Mouse (Mus musculus) midbrain, embryonic 14.5 days (tissue): ENCODE measurements around the gene Gm8947. TPM values are rescaled to one million over a fixed set of nuclear protein-coding genes. Genes with fewer than 3 reads are reported as not detected.
A peak's percentile ranks its signal among the peaks of the same experiment; 100 is the strongest.
"Not testable (repeated sequence)": the region's sequence is repeated elsewhere in the genome, so short reads cannot be mapped to it uniquely, and the experiment has no call there.

ENCODE experiments used
- ATAC-seq: fragments of 200-750 bp; cut with Nextera tagmentation; 2 replicates; pipeline ENCODE4 v1.8.0; 2017; ENCODE audit warnings: moderate number of reproducible peaks, moderate library complexity; ENCODE audit not compliant: low FRiP score, low TSS enrichment
- DNase-seq: peaks from one replicate; pipeline ENCODE4 v3.0.0-alpha.2; 2015
- H3K27ac ChIP-seq: fragments of 300-500 bp; sonication (generic); replicated peaks from 2 replicates; pipeline ENCODE4 v1.5.1; 2014; ENCODE audit warnings: mild to moderate bottlenecking, low read depth, low read length, moderate library complexity
- H3K27me3 ChIP-seq: fragments of 300-500 bp; sonication (generic); 2 replicates; pipeline ENCODE4 v1.6.1; 2014; ENCODE audit warnings: low read length, control low read depth, mixed read lengths; ENCODE audit not compliant: control insufficient read depth, insufficient read depth
- H3K36me3 ChIP-seq: fragments of 300-500 bp; sonication (generic); 2 replicates; pipeline ENCODE4 v1.6.1; 2014; ENCODE audit warnings: low read length, control low read depth; ENCODE audit not compliant: control insufficient read depth, insufficient read depth
- H3K4me1 ChIP-seq: fragments of 300-500 bp; sonication (generic); 2 replicates; pipeline ENCODE4 v1.6.1; 2014; ENCODE audit warnings: mild to moderate bottlenecking, antibody characterized with exemption, low read length, control low read depth; ENCODE audit not compliant: control insufficient read depth, insufficient read depth
- H3K4me2 ChIP-seq: fragments of 300-500 bp; sonication (generic); 2 replicates; pipeline ENCODE4 v1.6.1; 2014; ENCODE audit warnings: mild to moderate bottlenecking, low read length, moderate library complexity
- H3K4me3 ChIP-seq: fragments of 300-500 bp; sonication (generic); replicated peaks from 2 replicates; pipeline ENCODE4 v1.5.1; 2014; ENCODE audit warnings: low read depth, low read length
- H3K9ac ChIP-seq: fragments of 300-500 bp; sonication (generic); replicated peaks from 2 replicates; pipeline ENCODE4 v1.6.1; 2014; ENCODE audit warnings: mild to moderate bottlenecking, low read length, moderate library complexity
- H3K9me3 ChIP-seq: fragments of 300-500 bp; sonication (generic); 2 replicates; pipeline ENCODE4 v1.6.1; 2016; ENCODE audit warnings: low read length, control low read depth, mixed read lengths; ENCODE audit not compliant: control insufficient read depth
- WGBS: fragments of 180-500 bp; shearing (Covaris S2); extraction: QIAGEN DNeasy Blood & Tissue Kit; methylation state at CpG from one replicate; pipeline ENCODE4 v1.1.7; 2014; 5-methylcytosine and 5-hydroxymethylcytosine counted together
- polyA plus RNA-seq: library from polyadenylated mRNA; unstranded; fragments of >200 nt; fragmentation: Nextera tagmentation; extraction: Ambion mirVana; gene quantifications from 2 replicates; pipeline ENCODE4 v1.2.1, GENCODE M21; 2014

Gm8947 gene
- polyA plus RNA-seq, 1 experiment from 2014 or later = not detected

DNA sequence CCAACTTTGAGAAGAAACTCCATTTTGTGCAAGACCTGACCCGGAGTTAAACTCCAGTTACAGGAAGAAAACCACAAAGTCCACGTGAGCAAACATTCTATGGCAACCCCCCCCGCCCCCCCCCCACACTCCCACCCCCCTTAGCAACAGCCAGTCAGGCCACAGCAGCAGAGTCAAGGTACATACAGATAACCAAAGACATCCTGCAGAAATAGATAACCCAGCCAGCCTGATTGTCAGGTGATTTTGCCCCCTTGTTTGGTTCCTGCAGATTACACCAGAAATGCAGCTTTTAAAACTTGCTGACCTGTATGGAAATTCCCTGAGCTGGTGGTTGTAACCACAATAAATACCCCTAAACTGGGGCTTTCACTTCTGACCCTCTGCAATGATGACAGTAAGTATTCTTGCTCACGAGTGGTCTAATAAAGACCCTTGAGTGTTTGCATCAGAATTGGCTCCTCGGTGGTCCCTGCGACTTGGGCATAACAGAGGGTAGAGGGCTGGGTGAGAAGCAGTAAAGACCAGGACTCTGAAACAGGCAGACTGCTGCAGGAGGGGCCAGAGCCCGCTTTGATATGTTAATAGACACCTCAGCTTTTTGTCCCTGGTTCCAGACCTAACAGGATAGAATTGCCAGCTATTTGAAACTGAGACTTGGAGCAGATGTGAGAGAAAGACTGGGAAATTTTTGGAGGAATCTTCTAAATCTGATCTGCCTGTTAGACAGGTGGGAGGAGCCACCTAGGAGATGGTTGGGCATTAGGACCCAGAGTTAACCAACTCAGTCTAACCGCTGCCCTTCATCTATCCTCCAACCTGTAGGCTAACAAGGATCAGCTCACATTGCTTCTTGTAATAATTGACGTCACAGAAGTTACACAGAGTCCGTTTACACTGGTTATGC, 14.9 kb upstream of the Gm8947 start:
- Histone ChIP-seq H3K9me3 (no peaks in the 10 kb centered on the region), H3K4me1 (peaks cover 10% of the 10 kb centered on the region; the same call in 1 of the 2 replicates), H3K4me2 (peak overlapping the region; percentile 44), H3K27me3 (no peaks in the 10 kb centered on the region), H3K36me3 (no peaks in the 10 kb centered on the region), H3K27ac (no peak overlapping the region), H3K4me3 (peak overlapping the region; percentile 13), H3K9ac (no peak overlapping the region)
- WGBS = 8% methylated on average over 10 of the region's 10 CpGs
- peak; percentile 57 for DNase-seq
- ATAC-seq = peak; percentile 83

DNA sequence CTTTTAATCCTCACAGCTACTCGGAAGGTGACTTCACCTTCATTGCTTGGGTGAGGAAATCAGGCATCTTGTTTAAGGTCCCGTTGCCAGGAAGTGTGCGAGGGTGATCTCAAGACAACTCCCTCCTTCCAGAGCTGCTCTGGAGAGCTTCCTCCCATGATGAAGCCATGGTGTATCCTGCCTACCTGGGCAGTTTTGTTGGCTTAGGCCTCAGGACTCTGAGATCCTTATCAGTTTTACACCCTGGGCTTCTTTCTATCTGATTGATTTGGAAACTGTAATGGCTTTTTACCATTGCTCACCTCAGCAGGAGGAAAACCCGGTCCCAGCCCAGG, 14.3 kb upstream of the Gm8947 start:
- 4% methylated on average over 4 of the region's 4 CpGs for WGBS

DNA sequence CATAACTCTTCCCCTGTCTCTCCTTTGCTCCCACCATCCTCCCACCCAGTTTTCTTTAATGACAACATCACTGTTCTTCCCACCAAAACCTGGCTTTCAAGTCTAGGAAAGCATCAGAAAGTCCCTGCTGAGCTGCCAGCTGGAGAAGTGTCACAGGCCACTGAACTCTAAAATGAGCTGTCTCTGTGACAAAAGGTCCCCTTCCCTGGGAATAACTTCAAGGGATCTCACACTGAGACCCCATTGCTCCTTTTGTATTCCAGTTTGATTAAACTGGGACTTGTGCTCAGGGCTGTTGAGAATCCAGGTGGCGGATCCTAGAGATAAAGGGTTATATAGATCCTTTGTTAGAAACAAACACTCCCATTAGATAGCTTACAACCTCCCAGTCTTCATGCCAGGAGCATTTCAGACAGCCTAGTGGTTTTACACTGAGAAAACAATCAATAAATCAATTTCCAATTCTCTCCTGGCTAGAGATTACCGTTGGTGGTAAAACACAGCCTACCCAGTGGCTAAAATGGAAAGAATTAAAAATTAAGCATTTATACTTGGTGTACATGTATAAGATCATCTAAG, 13.6 kb upstream of the Gm8947 start:
- DNase-seq (peak; percentile 42), ATAC-seq (no peak)
- Histone ChIP-seq H3K27ac (no peak overlapping the region), H3K4me2 (no peak overlapping the region), H3K9ac (no peak overlapping the region), H3K27me3 (no peaks in the 10 kb centered on the region), H3K4me1 (peaks cover 10% of the 10 kb centered on the region; the same call in 1 of the 2 replicates), H3K4me3 (no peak overlapping the region), H3K9me3 (no peaks in the 10 kb centered on the region), H3K36me3 (no peaks in the 10 kb centered on the region)
- 14% methylated on average over 2 of the region's 2 CpGs for WGBS

More for the DNA sequence above, 14.3 kb upstream of the Gm8947 start:
- no peaks in the 10 kb centered on the region for H3K9me3 ChIP-seq
- no peaks in the 10 kb centered on the region for H3K36me3 ChIP-seq
- peaks cover 10% of the 10 kb centered on the region; the same call in 1 of the 2 replicates for H3K4me1 ChIP-seq
- H3K27me3 ChIP-seq = no peaks in the 10 kb centered on the region
- DNase-seq (no peak), ATAC-seq (peak; percentile 35)
- peak overlapping the region; percentile 13 for H3K4me3 ChIP-seq
- no peak overlapping the region for H3K9ac ChIP-seq
- no peak overlapping the region for H3K27ac ChIP-seq
- peak overlapping the region; percentile 44 for H3K4me2 ChIP-seq

DNA sequence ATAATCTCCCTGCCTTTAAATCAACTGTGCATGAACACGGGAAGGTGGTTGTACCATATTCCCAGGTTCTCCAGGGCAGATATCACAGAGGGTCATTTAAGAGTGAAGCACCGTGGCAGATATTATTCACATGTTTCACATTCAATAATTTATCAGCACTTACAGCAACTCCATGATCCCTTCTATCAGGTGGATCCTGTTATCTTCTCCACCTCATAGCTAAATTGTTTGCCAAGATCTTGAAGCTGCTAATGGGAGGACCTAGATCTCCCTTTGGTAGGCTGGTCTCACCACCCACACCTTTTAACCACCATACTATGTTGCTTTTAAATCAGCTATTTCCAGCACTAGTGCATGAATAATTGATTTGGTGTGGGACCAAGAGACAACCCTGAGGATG, 12.0 kb upstream of the Gm8947 start:
- no peak for ATAC-seq
- H3K9me3 ChIP-seq = no peaks in the 10 kb centered on the region

DNA sequence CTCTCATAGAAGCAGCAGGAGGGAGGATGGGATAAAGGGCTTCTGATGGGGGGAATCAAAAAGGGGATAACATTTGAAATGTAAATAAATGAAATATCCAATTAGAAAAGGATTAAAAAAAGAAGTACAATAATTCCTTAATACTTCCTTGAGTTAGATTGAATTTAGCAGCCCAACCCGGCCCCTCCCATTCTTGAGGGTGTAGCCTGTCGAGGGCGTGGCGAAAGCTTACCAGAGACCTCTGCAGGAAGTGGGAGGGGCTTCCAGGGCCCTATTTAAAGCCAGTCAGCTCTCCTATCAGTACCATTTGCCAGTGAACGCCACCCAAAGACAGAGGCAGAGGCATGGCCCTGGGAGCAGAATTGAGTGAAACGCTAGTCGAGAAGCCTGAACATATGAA, 9.9 kb upstream of the Gm8947 start, which contains the start of gene Gm47985:
Gene Gm47985 (plus strand): TSS at position 272 of the 400 bp plus-strand sequence.
- not testable (repeated sequence) for H3K27ac ChIP-seq, ATAC-seq, DNase-seq, H3K27me3 ChIP-seq, H3K4me3 ChIP-seq, H3K4me1 ChIP-seq, H3K36me3 ChIP-seq, H3K9me3 ChIP-seq, H3K9ac ChIP-seq, H3K4me2 ChIP-seq
- WGBS = no CpG with 5 or more reads among the region's 7 CpGs

More for the DNA sequence above, 12.0 kb upstream of the Gm8947 start:
- no peak overlapping the region for H3K4me3 ChIP-seq
- WGBS = 65% methylated on average over 2 of the region's 2 CpGs
- DNase-seq = no peak
- no peaks in the 10 kb centered on the region for H3K36me3 ChIP-seq
- no peaks in the 10 kb centered on the region for H3K27me3 ChIP-seq
- H3K4me2 ChIP-seq = no peak overlapping the region
- H3K4me1 ChIP-seq = peaks cover 10% of the 10 kb centered on the region; the same call in 1 of the 2 replicates
- no peak overlapping the region for H3K9ac ChIP-seq
- no peak overlapping the region for H3K27ac ChIP-seq

DNA sequence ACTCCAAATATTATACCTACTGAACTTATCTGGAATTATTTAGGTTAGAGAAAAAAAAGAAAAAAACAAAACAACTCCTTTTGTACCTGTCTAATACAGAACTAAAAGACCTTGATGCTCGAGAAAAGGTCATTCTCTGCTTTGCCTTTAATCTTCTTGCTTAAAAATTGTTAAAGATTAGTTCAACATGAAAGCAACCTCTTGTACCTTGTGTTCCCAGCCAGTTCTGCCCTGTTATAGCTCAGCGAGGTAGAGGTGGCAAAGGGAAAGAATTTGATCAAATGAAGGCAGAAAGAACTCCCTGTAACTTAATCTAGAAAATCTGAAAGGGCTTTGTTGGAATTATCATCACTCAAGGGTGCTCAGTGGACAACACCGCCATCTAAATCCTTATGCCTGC, 6.0 kb upstream of the Gm8947 start:
- not testable (repeated sequence) for H3K4me1 ChIP-seq, H3K9me3 ChIP-seq, H3K4me2 ChIP-seq, H3K9ac ChIP-seq, DNase-seq, H3K27me3 ChIP-seq, H3K27ac ChIP-seq, H3K36me3 ChIP-seq, H3K4me3 ChIP-seq, ATAC-seq
- 80% methylated on average over 3 of the region's 3 CpGs for WGBS

DNA sequence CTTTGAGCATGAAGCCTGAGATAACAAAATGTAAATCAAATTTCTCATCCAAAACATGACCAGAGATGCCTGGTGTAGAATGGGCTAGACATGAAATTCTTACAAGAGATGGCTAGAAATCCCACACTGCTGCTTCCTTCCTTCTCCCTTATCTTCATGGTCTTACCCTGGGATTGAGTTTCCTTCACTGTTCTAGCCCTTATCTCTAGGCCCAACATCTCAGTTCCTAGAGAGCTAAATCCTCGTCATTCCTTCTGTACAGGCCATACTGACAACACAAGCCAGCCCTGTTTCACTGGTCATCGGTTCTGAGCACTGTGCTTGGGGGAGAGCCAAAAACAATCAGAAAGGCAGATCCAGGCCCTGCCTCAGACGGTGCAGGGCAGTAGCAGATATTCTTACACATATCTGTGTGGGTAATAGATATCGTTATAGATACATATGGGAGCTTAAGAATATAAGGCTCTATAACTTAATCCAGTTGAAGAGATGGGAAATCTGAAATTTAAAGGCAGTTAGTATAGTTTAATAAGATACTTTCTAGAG, 5.2 kb upstream of the Gm8947 start:
- H3K9me3 ChIP-seq, H3K27me3 ChIP-seq, H3K27ac ChIP-seq, ATAC-seq, H3K4me2 ChIP-seq, H3K4me3 ChIP-seq, DNase-seq, H3K36me3 ChIP-seq, H3K4me1 ChIP-seq, H3K9ac ChIP-seq: not testable (repeated sequence)
- WGBS = 87% methylated on average over 4 of the region's 4 CpGs

DNA sequence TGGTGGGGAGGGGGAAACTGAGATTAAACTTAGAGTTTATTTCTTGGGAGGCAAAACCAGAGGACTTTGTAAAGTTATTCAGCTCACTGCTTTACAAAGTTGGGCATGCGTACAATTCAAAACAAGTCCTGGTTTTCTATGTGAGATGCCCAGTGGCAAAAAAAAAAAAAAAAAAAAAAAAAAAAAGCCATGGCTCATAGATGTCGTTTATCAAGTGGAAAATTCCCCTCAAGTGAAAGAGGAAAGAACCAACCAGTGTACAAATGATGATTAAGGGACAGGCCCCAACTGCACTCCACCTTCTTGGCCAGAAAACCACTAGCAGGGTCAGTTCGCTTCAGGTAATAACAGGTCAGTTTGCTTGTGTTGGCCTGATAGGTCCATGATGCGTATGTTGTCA, 3.7 kb upstream of the Gm8947 start:
- H3K36me3 ChIP-seq = no peaks in the 10 kb centered on the region
- H3K4me3 ChIP-seq = no peak overlapping the region
- H3K27me3 ChIP-seq = no peaks in the 10 kb centered on the region
- H3K9me3 ChIP-seq = no peaks in the 10 kb centered on the region
- DNase-seq (no peak), ATAC-seq (no peak)
- no peak overlapping the region for H3K4me2 ChIP-seq
- no peaks in the 10 kb centered on the region for H3K4me1 ChIP-seq
- no peak overlapping the region for H3K27ac ChIP-seq
- no peak overlapping the region for H3K9ac ChIP-seq
- 89% methylated on average over 4 of the region's 4 CpGs for WGBS
